Mouse (Mus musculus): ENCODE results near the gene Gm21905. TPM values are rescaled to one million over a fixed set of nuclear protein-coding genes. Genes with fewer than 3 reads are reported as not detected.

The Gm21905 gene
- polyA plus RNA-seq, 1 experiment from 2014 or later = not detected

GRCm38 (mm10) chr5:67944074-67944785, 2.0 kb downstream of the Gm21905 start:
- H3K4me3 ChIP-seq (ENCODE audit: low read length) = no peak overlapping the region
- no peaks in the 10 kb centered on the region for H3K36me3 ChIP-seq (ENCODE audit: control insufficient read depth, insufficient read depth)
- no peak overlapping the region for H3K27ac ChIP-seq (ENCODE audit: low read length)
- no peaks in the 10 kb centered on the region for H3K4me1 ChIP-seq (ENCODE audit: control insufficient read depth, insufficient read depth, low read length)
- no peak for ATAC-seq (replicated peaks; ENCODE audit: extremely low read depth, insufficient read depth, low FRiP score)
- H3K9ac ChIP-seq (ENCODE audit: low read length) = no peak overlapping the region
- H3K9me3 ChIP-seq (replicated peaks; ENCODE audit: control insufficient read depth, low read length) = no peaks in the 10 kb centered on the region; the same call in 1 of the 2 replicates
- no peaks in the 10 kb centered on the region for H3K27me3 ChIP-seq (ENCODE audit: control insufficient read depth, insufficient read depth, low read length)
- no peak overlapping the region for H3K4me2 ChIP-seq (ENCODE audit: low read depth, low read length)
- WGBS = 84% methylated on average over 1 of the region's 1 CpGs

- no peaks in the 10 kb centered on the region; the same call in 1 of the 2 replicates for H3K9me3 ChIP-seq (replicated peaks; ENCODE audit: control insufficient read depth, low read length)
- H3K9ac ChIP-seq (ENCODE audit: low read length) = no peak overlapping the region
- WGBS = 39% methylated on average over 2 of the region's 2 CpGs
- H3K4me3 ChIP-seq (ENCODE audit: low read length) = no peak overlapping the region
- H3K4me1 ChIP-seq (ENCODE audit: control insufficient read depth, insufficient read depth, low read length) = no peaks in the 10 kb centered on the region
- H3K36me3 ChIP-seq (ENCODE audit: control insufficient read depth, insufficient read depth) = no peaks in the 10 kb centered on the region
- ATAC-seq (replicated peaks; ENCODE audit: extremely low read depth, insufficient read depth, low FRiP score) = no peak
- no peak overlapping the region for H3K4me2 ChIP-seq (ENCODE audit: low read depth, low read length)
- H3K27me3 ChIP-seq (ENCODE audit: control insufficient read depth, insufficient read depth, low read length) = no peaks in the 10 kb centered on the region
- no peak overlapping the region for H3K27ac ChIP-seq (ENCODE audit: low read length)
Observed at GRCm38 (mm10) chr5:67943199-67943598, 3.0 kb downstream of the Gm21905 start.

GRCm38 (mm10) chr5:67941369-67941768, 4.9 kb downstream of the Gm21905 start, which contains the start of gene Gm5108:
Gene Gm5108, plus strand, starts transcription at chr5:67941669.
- Histone ChIP-seq H3K36me3 (ENCODE audit: control insufficient read depth, insufficient read depth) (no peaks in the 10 kb centered on the region), H3K9me3 (replicated peaks; ENCODE audit: control insufficient read depth, low read length) (no peaks in the 10 kb centered on the region; the same call in 1 of the 2 replicates), H3K4me2 (ENCODE audit: low read depth, low read length) (no peak within 1 kb of the TSS), H3K27ac (ENCODE audit: low read length) (no peak within 1 kb of the TSS), H3K4me1 (ENCODE audit: control insufficient read depth, insufficient read depth, low read length) (no peaks in the 10 kb centered on the region), H3K9ac (ENCODE audit: low read length) (no peak within 1 kb of the TSS), H3K4me3 (ENCODE audit: low read length) (no peak within 1 kb of the TSS), H3K27me3 (ENCODE audit: control insufficient read depth, insufficient read depth, low read length) (no peaks in the 10 kb centered on the region)
- WGBS = 85% methylated on average over 2 of the region's 2 CpGs
- ATAC-seq (replicated peaks; ENCODE audit: extremely low read depth, insufficient read depth, low FRiP score) = no peak

GRCm38 (mm10) chr5:67931623-67932022, 14.6 kb downstream of the Gm21905 start:
- H3K4me1 ChIP-seq (ENCODE audit: control insufficient read depth, insufficient read depth, low read length) = no peaks in the 10 kb centered on the region
- no peak overlapping the region for H3K4me2 ChIP-seq (ENCODE audit: low read depth, low read length)
- ATAC-seq (replicated peaks; ENCODE audit: extremely low read depth, insufficient read depth, low FRiP score) = no peak
- no peak overlapping the region for H3K9ac ChIP-seq (ENCODE audit: low read length)
- no peaks in the 10 kb centered on the region for H3K36me3 ChIP-seq (ENCODE audit: control insufficient read depth, insufficient read depth)
- no peaks in the 10 kb centered on the region for H3K27me3 ChIP-seq (ENCODE audit: control insufficient read depth, insufficient read depth, low read length)
- no peaks in the 10 kb centered on the region for H3K9me3 ChIP-seq (replicated peaks; ENCODE audit: control insufficient read depth, low read length)
- H3K27ac ChIP-seq (ENCODE audit: low read length) = no peak overlapping the region
- no peak overlapping the region for H3K4me3 ChIP-seq (ENCODE audit: low read length)
- whole genome bisulfite sequencing = 41% methylated on average over 2 of the region's 2 CpGs

GRCm38 (mm10) chr5:67930584-67930983, 15.6 kb downstream of the Gm21905 start:
- Histone ChIP-seq H3K27ac (ENCODE audit: low read length) (no peak overlapping the region), H3K36me3 (ENCODE audit: control insufficient read depth, insufficient read depth) (no peaks in the 10 kb centered on the region), H3K9me3 (replicated peaks; ENCODE audit: control insufficient read depth, low read length) (no peaks in the 10 kb centered on the region), H3K4me1 (ENCODE audit: control insufficient read depth, insufficient read depth, low read length) (no peaks in the 10 kb centered on the region), H3K4me3 (ENCODE audit: low read length) (no peak overlapping the region), H3K4me2 (ENCODE audit: low read depth, low read length) (no peak overlapping the region), H3K27me3 (ENCODE audit: control insufficient read depth, insufficient read depth, low read length) (no peaks in the 10 kb centered on the region), H3K9ac (ENCODE audit: low read length) (no peak overlapping the region)
- WGBS = 28% methylated on average over 4 of the region's 4 CpGs
- no peak for ATAC-seq (replicated peaks; ENCODE audit: extremely low read depth, insufficient read depth, low FRiP score)

GRCm38 (mm10) chr5:67904555-67904954, 41.7 kb downstream of the Gm21905 start:
- Histone ChIP-seq H3K4me3 (ENCODE audit: low read length) (no peak overlapping the region), H3K9ac (ENCODE audit: low read length) (no peak overlapping the region), H3K4me1 (ENCODE audit: control insufficient read depth, insufficient read depth, low read length) (no peaks in the 10 kb centered on the region), H3K27ac (ENCODE audit: low read length) (no peak overlapping the region), H3K27me3 (ENCODE audit: control insufficient read depth, insufficient read depth, low read length) (no peaks in the 10 kb centered on the region), H3K4me2 (ENCODE audit: low read depth, low read length) (no peak overlapping the region), H3K9me3 (replicated peaks; ENCODE audit: control insufficient read depth, low read length) (no peaks in the 10 kb centered on the region), H3K36me3 (ENCODE audit: control insufficient read depth, insufficient read depth) (no peaks in the 10 kb centered on the region)
- no peak for ATAC-seq (replicated peaks; ENCODE audit: extremely low read depth, insufficient read depth, low FRiP score)
- WGBS = 49% methylated on average over 2 of the region's 2 CpGs

- Histone ChIP-seq H3K9ac (ENCODE audit: low read length) (no peak overlapping the region), H3K9me3 (replicated peaks; ENCODE audit: control insufficient read depth, low read length) (no peaks in the 10 kb centered on the region), H3K36me3 (ENCODE audit: control insufficient read depth, insufficient read depth) (no peaks in the 10 kb centered on the region), H3K4me1 (ENCODE audit: control insufficient read depth, insufficient read depth, low read length) (no peaks in the 10 kb centered on the region), H3K4me3 (ENCODE audit: low read length) (no peak overlapping the region), H3K4me2 (ENCODE audit: low read depth, low read length) (no peak overlapping the region), H3K27ac (ENCODE audit: low read length) (no peak overlapping the region), H3K27me3 (ENCODE audit: control insufficient read depth, insufficient read depth, low read length) (no peaks in the 10 kb centered on the region)
- 80% methylated on average over 1 of the region's 1 CpGs for WGBS
- ATAC-seq (replicated peaks; ENCODE audit: extremely low read depth, insufficient read depth, low FRiP score) = no peak
Observed at GRCm38 (mm10) chr5:67898921-67899320, 47.3 kb downstream of the Gm21905 start.

- Histone ChIP-seq H3K4me2 (ENCODE audit: low read depth, low read length) (no peak overlapping the region), H3K9ac (ENCODE audit: low read length) (no peak overlapping the region), H3K36me3 (ENCODE audit: control insufficient read depth, insufficient read depth) (no peaks in the 10 kb centered on the region), H3K9me3 (replicated peaks; ENCODE audit: control insufficient read depth, low read length) (no peaks in the 10 kb centered on the region), H3K4me1 (ENCODE audit: control insufficient read depth, insufficient read depth, low read length) (no peaks in the 10 kb centered on the region), H3K27ac (ENCODE audit: low read length) (no peak overlapping the region), H3K4me3 (ENCODE audit: low read length) (no peak overlapping the region), H3K27me3 (ENCODE audit: control insufficient read depth, insufficient read depth, low read length) (no peaks in the 10 kb centered on the region)
- ATAC-seq (replicated peaks; ENCODE audit: extremely low read depth, insufficient read depth, low FRiP score) = no peak
- WGBS = 82% methylated on average over 9 of the region's 9 CpGs
Observed at GRCm38 (mm10) chr5:67884422-67885210, 61.6 kb downstream of the Gm21905 start.

- Histone ChIP-seq H3K9ac (ENCODE audit: low read length) (no peak overlapping the region), H3K4me2 (ENCODE audit: low read depth, low read length) (no peak overlapping the region), H3K27me3 (ENCODE audit: control insufficient read depth, insufficient read depth, low read length) (no peaks in the 10 kb centered on the region), H3K9me3 (replicated peaks; ENCODE audit: control insufficient read depth, low read length) (no peaks in the 10 kb centered on the region), H3K36me3 (ENCODE audit: control insufficient read depth, insufficient read depth) (no peaks in the 10 kb centered on the region), H3K4me1 (ENCODE audit: control insufficient read depth, insufficient read depth, low read length) (no peaks in the 10 kb centered on the region), H3K4me3 (ENCODE audit: low read length) (no peak overlapping the region), H3K27ac (ENCODE audit: low read length) (no peak overlapping the region)
- ATAC-seq (replicated peaks; ENCODE audit: extremely low read depth, insufficient read depth, low FRiP score) = no peak
- WGBS = 76% methylated on average over 1 of the region's 1 CpGs
Observed at GRCm38 (mm10) chr5:67883564-67884171, 62.6 kb downstream of the Gm21905 start.

Measured in heart, embryonic 16.5 days (tissue).